Mouse (Mus musculus) heart, adult 11 months (tissue): ENCODE results near the gene Art5.

Experiments used
- DNase-seq: peaks from one replicate; pipeline ENCODE4 v3.0.0; 2022

Gene Art5

GRCm38 (mm10) chr7:102109171-102109570 is at the start of gene Art5:
Art5 (minus strand) TSS chr7:102109489.
- DNase-seq: peak; percentile 90

- no peak for DNase-seq
These were observed 44.4 kb upstream of the Art5 start for GRCm38 (mm10) chr7:102153691-102154090.

GRCm38 (mm10) chr7:102137898-102138297 is 28.6 kb upstream of the Art5 start:
- no peak for DNase-seq

GRCm38 (mm10) chr7:102137464-102137863 is 28.2 kb upstream of the Art5 start:
- no peak for DNase-seq

- no peak for DNase-seq
These were observed 23.1 kb upstream of the Art5 start for GRCm38 (mm10) chr7:102132395-102132794.

- DNase-seq: peak; percentile 72
These were observed 11.0 kb upstream of the Art5 start for GRCm38 (mm10) chr7:102120326-102120725.

GRCm38 (mm10) chr7:102117382-102117781 is 8.1 kb upstream of the Art5 start:
- DNase-seq: peak; percentile 84

GRCm38 (mm10) chr7:102116579-102117331 is 7.5 kb upstream of the Art5 start, which contains the start of gene Chrna10:
Chrna10 (minus strand) TSS chr7:102116828.
- peak; percentile 82 for DNase-seq

- peak; percentile 88 for DNase-seq
These were observed 4.0 kb upstream of the Art5 start for GRCm38 (mm10) chr7:102113151-102113729.

- peak; percentile 63 for DNase-seq
These were observed 457 bp upstream of the Art5 start for GRCm38 (mm10) chr7:102109746-102110145.

GRCm38 (mm10) chr7:102108206-102108605 is 1.1 kb downstream of the Art5 start:
- DNase-seq: peak; percentile 91

GRCm38 (mm10) chr7:102106700-102107141 is 2.6 kb downstream of the Art5 start:
- DNase-seq: peak; percentile 93

- DNase-seq: peak; percentile 93
These were observed 5.2 kb downstream of the Art5 start for GRCm38 (mm10) chr7:102104126-102104525.

GRCm38 (mm10) chr7:102103555-102103954 is 5.7 kb downstream of the Art5 start:
- no peak for DNase-seq

GRCm38 (mm10) chr7:102102696-102103095 is 6.6 kb downstream of the Art5 start:
- peak; percentile 90 for DNase-seq

GRCm38 (mm10) chr7:102102241-102102640 is 7.0 kb downstream of the Art5 start:
- DNase-seq: peak; percentile 91

- peak; percentile 98 for DNase-seq
These were observed 7.8 kb downstream of the Art5 start, which contains the start of gene Art1 for GRCm38 (mm10) chr7:102101487-102101886. Art1 (plus strand) TSS chr7:102101743.

GRCm38 (mm10) chr7:102100868-102101267 is 8.4 kb downstream of the Art5 start:
- DNase-seq: peak; percentile 90

- DNase-seq: peak; percentile 95
These were observed 9.3 kb downstream of the Art5 start for GRCm38 (mm10) chr7:102099760-102100661.

- no peak for DNase-seq
These were observed 22.0 kb downstream of the Art5 start for GRCm38 (mm10) chr7:102087336-102087735.

GRCm38 (mm10) chr7:102084041-102084696 is 25.1 kb downstream of the Art5 start:
- DNase-seq: peak; percentile 85

- DNase-seq: no peak
These were observed 26.5 kb downstream of the Art5 start, which contains the start of gene Trpc2 for GRCm38 (mm10) chr7:102082816-102083215. Trpc2 (plus strand) TSS chr7:102083116.
